8 mouse cellular contexts compared by ENCODE assay signal in the genomic region with DNA sequence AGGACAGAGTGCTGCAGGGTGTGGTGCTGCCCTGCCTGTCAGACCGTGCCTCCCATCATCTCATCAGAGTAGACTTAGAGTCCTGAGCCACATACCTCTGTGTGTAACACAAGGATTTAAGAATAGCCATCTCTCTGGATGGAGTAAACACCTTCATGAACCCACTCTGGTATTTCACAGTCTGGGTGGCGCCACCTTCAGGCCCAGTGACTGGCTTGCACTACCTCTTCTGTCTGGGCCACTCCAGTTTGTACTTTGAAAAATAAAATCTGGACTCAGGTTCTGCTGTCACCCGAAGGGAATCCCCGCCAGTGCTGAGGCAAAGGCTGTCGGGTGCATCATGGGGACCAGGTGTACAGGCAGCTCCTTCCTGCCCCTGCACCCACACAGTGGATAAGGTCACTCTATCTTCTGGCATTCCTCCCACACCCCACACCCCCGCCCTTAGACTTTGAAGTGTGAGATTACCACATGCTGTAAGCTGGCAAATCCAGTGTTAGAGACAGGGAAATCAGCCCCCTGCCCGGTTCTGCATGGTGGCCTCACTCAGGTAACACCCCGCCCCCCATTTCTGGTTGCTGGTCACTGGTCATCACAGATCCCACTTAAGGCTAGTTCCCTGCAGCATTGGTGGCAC.
DNase-seq lines count a peak whose midpoint lies in the region; ATAC-seq and TF ChIP-seq lines count a peak whose summit lies in the region.
"Had no signal": no experiment of that assay in that cellular context is flagged by ENCODE, and none has a peak within 500 bp of the region (broad histone marks: within the 10 kb centered on the region; RNA-seq: fewer than 3 reads in every experiment).

No protein-coding gene starts in this region.

- no peak overlapping the region for H3K4me2 ChIP-seq in hindbrain, embryonic 11.5 days (replicated peaks; ENCODE audit: low read depth, low read length)
- H3K4me2 ChIP-seq in intestine, postnatal 0 days (replicated peaks; ENCODE audit: low read depth) = no peak overlapping the region

- H3K4me1 ChIP-seq in hindbrain, embryonic 11.5 days (replicated peaks; ENCODE audit: control insufficient read depth, insufficient read depth, low read length) = peaks cover 9% of the 10 kb centered on the region
- peaks cover 35% of the 10 kb centered on the region for H3K4me1 ChIP-seq in hindbrain, embryonic 10.5 days (replicated peaks)
- H3K4me1 ChIP-seq in intestine, postnatal 0 days (replicated peaks; ENCODE audit: control insufficient read depth, insufficient read depth, low read length) = peaks cover 3% of the 10 kb centered on the region; the same call in 1 of the 2 replicates

- H3K27ac ChIP-seq in hindbrain, embryonic 11.5 days (ENCODE audit: low read depth, low read length) = no peak overlapping the region
- no peak overlapping the region for H3K27ac ChIP-seq in hindbrain, embryonic 10.5 days
- H3K27ac ChIP-seq in intestine, postnatal 0 days (ENCODE audit: low read depth, low read length) = no peak overlapping the region

- H3K27me3 ChIP-seq in hindbrain, embryonic 11.5 days (ENCODE audit: control insufficient read depth, insufficient read depth, low read length) = peaks cover 3% of the 10 kb centered on the region
- H3K27me3 ChIP-seq in hindbrain, embryonic 10.5 days (ENCODE audit: insufficient read depth, poor library complexity, severe bottlenecking) = peaks cover 52% of the 10 kb centered on the region
- no peaks in the 10 kb centered on the region for H3K27me3 ChIP-seq in intestine, postnatal 0 days (replicated peaks; ENCODE audit: control insufficient read depth, insufficient read depth, low read length)

- no peak for ATAC-seq in hindbrain, embryonic 11.5 days (ENCODE audit: low FRiP score)
- peak; percentile 58 for ATAC-seq in intestine, postnatal 0 days

- H3K4me3 ChIP-seq in hindbrain, embryonic 11.5 days (ENCODE audit: low read depth, low read length) = no peak overlapping the region
- no peak overlapping the region for H3K4me3 ChIP-seq in hindbrain, embryonic 10.5 days
- H3K4me3 ChIP-seq in intestine, postnatal 0 days (ENCODE audit: low read depth, low read length) = no peak overlapping the region

- no peaks in the 10 kb centered on the region for H3K9me3 ChIP-seq in hindbrain, embryonic 11.5 days (ENCODE audit: control insufficient read depth, low read length)
- H3K9me3 ChIP-seq in hindbrain, embryonic 10.5 days = no peaks in the 10 kb centered on the region
- H3K9me3 ChIP-seq in intestine, postnatal 0 days (ENCODE audit: control insufficient read depth) = no peaks in the 10 kb centered on the region

- no peak overlapping the region for H3K9ac ChIP-seq in hindbrain, embryonic 11.5 days (ENCODE audit: low read depth, low read length)
- no peak overlapping the region for H3K9ac ChIP-seq in intestine, postnatal 0 days (ENCODE audit: low read depth, low read length)

- 81% methylated on average over 8 of the region's 8 CpGs for WGBS in hindbrain, embryonic 11.5 days
- WGBS in hindbrain, embryonic 10.5 days = 80% methylated on average over 8 of the region's 8 CpGs
- WGBS in intestine, postnatal 0 days = 54% methylated on average over 8 of the region's 8 CpGs

- peak; percentile 60 for TF ChIP-seq CTCF in intestine, postnatal 0 days (IDR thresholded peaks at IDR 0.05; ENCODE audit: low read depth)

- H3K36me3 ChIP-seq in hindbrain, embryonic 11.5 days (ENCODE audit: control insufficient read depth, insufficient read depth, low read length) = peaks cover 4% of the 10 kb centered on the region; the same call in 1 of the 2 replicates
- H3K36me3 ChIP-seq in hindbrain, embryonic 10.5 days = peaks cover 84% of the 10 kb centered on the region
- peaks cover 48% of the 10 kb centered on the region for H3K36me3 ChIP-seq in intestine, postnatal 0 days (ENCODE audit: control insufficient read depth, insufficient read depth)

- peak; percentile 13 for DNase-seq in hindbrain, embryonic 11.5 days (ENCODE audit: low spot score)
- DNase-seq in hindbrain, embryonic 10.5 days (ENCODE audit: low spot score) = no peak
- peak; percentile 66 for DNase-seq in thymus, postnatal 4 days
- DNase-seq in thymus, postnatal 10 days (ENCODE audit: low spot score in 2 of 2) = no peak
- no peak for DNase-seq in ovary, postnatal 14 days (ENCODE audit: low spot score)
- DNase-seq in thymus, adult 18-20 months = no peak
- DNase-seq: layer of hippocampus, postnatal 36 days had no signal

Comparison
In these comparisons a context has a peak if more than half of its experiments do, and no peak if none do; other contexts are left out.
1. DNase-seq: peak in hindbrain, embryonic 11.5 days (single experiment) and thymus, postnatal 4 days (single experiment); none in hindbrain, embryonic 10.5 days (single experiment), thymus, postnatal 10 days (0 of 2), ovary, postnatal 14 days (single experiment) and thymus, adult 18-20 months (0 of 2).